Mouse (Mus musculus) v-Abl transformed pro-B cells (cell line): ENCODE measurements at regions not wholly inside any gene's neighbourhood (a gene's known extent, or its start where the extent isn't known, plus 50 kb on each side); places are given as distances from the start of the nearest gene placed in this dataset.
"Not testable (repeated sequence)": the region's sequence is repeated elsewhere in the genome, so short reads cannot be mapped to it uniquely, and the experiment has no call there.

ENCODE experiments used
- in situ Hi-C, 2 experiments: fragments of 400-800 bp; cut with MboI; formaldehyde crosslinking; loops; one replicate each; pipeline ENCODE4 v1.15.1; 2025; ENCODE audit not compliant: unreplicated experiment in 2 of 2

GRCm38 (mm10) chr14:52565606-52566005 is 70.1 kb upstream of the Olfr1507 start:
- in situ Hi-C loops: loop anchor here in 1 of 2 experiments (5.0 kb wide), 1 partner anchor 113 kb away; no protein-coding TSS in a partner anchor

- in situ Hi-C loops: not testable (repeated sequence)
Observed at GRCm38 (mm10) chr14:52556340-52556739, 60.8 kb upstream of the Olfr1507 start.

DNA sequence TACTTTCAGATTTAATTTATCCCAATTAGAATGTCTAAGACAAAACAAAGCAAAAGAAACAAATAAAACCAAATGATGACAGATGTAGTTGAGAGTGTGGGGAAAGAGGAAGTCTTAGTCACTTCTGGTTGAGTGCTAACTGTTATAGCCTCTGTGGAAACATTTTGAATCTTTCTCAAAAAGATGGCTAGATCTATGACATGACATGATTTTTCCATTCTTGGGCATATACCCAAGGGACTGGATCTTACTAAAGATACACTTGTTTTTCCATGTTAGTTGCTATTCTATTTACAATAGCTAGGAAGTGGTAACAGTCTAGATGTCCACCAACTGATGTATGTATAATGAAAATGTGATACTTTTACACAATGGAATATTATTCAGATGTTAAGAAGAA is 57.9 kb upstream of the Olfr1507 start:
- in situ Hi-C loops: no loop called here

GRCm38 (mm10) chr14:52547933-52548332 is 52.4 kb upstream of the Olfr1507 start:
- in situ Hi-C loops: loop anchor here in 1 of 2 experiments (10.0 kb wide), 1 partner anchor 203 kb away; no protein-coding TSS in a partner anchor
